Mouse (Mus musculus) forebrain, embryonic 11.5 days (tissue): ENCODE measurements around the gene Babam2. TPM values are rescaled to one million over a fixed set of nuclear protein-coding genes. Genes with fewer than 3 reads are reported as not detected.

Source experiments
- ATAC-seq: fragments of 200-750 bp; cut with Nextera tagmentation; replicated peaks from 2 replicates; pipeline ENCODE4 v1.8.0; 2017; ENCODE audit warnings: moderate TSS enrichment; ENCODE audit not compliant: low FRiP score
- DNase-seq: peaks from one replicate; pipeline ENCODE4 v3.0.0-alpha.2; 2017; ENCODE audit warnings: low spot score
- H3K27ac ChIP-seq: fragments of 300-500 bp; sonication (generic); 2 replicates; pipeline ENCODE4 v1.5.1; 2014; ENCODE audit warnings: low read depth, low read length
- H3K27me3 ChIP-seq: fragments of 300-500 bp; sonication (generic); 2 replicates; pipeline ENCODE4 v1.6.1; 2014; ENCODE audit warnings: mild to moderate bottlenecking, low read length, mixed read lengths; ENCODE audit not compliant: control insufficient read depth, insufficient read depth
- H3K36me3 ChIP-seq: fragments of 300-500 bp; sonication (generic); 2 replicates; pipeline ENCODE4 v1.6.1; 2014; ENCODE audit warnings: mild to moderate bottlenecking, low read length, moderate library complexity, mixed read lengths; ENCODE audit not compliant: control insufficient read depth, insufficient read depth
- H3K4me1 ChIP-seq: fragments of 300-500 bp; sonication (generic); replicated peaks from 2 replicates; pipeline ENCODE4 v1.6.1; 2014; ENCODE audit warnings: low read length, mixed read lengths; ENCODE audit not compliant: control insufficient read depth, insufficient read depth
- H3K4me2 ChIP-seq: fragments of 300-500 bp; sonication (generic); 2 replicates; pipeline ENCODE4 v1.6.1; 2014; ENCODE audit warnings: low read depth, mild to moderate bottlenecking, low read length, moderate library complexity, mixed read lengths; ENCODE audit not compliant: severe bottlenecking
- H3K4me3 ChIP-seq: fragments of 300-500 bp; sonication (generic); 2 replicates; pipeline ENCODE4 v1.5.1; 2014; ENCODE audit warnings: low read depth, low read length
- H3K9ac ChIP-seq: fragments of 300-500 bp; sonication (generic); 2 replicates; pipeline ENCODE4 v1.6.1; 2014; ENCODE audit warnings: low read length
- H3K9me3 ChIP-seq: fragments of 300-500 bp; sonication (generic); 2 replicates; pipeline ENCODE4 v1.6.1; 2016; ENCODE audit warnings: low read length, mixed read lengths; ENCODE audit not compliant: control insufficient read depth
- WGBS: fragments of 180-500 bp; shearing (Covaris S2); extraction: QIAGEN DNeasy Blood & Tissue Kit; methylation state at CpG from one replicate; pipeline ENCODE4 v1.1.7; 2014; 5-methylcytosine and 5-hydroxymethylcytosine counted together
- polyA plus RNA-seq: library from polyadenylated mRNA; unstranded; fragments of >200 nt; fragmentation: Nextera tagmentation; extraction: Ambion mirVana; gene quantifications from 2 replicates; pipeline ENCODE4 v1.2.1, GENCODE M21; 2014

Babam2 gene
- polyA plus RNA-seq, 1 experiment from 2014 or later: 39.1 TPM

DNA sequence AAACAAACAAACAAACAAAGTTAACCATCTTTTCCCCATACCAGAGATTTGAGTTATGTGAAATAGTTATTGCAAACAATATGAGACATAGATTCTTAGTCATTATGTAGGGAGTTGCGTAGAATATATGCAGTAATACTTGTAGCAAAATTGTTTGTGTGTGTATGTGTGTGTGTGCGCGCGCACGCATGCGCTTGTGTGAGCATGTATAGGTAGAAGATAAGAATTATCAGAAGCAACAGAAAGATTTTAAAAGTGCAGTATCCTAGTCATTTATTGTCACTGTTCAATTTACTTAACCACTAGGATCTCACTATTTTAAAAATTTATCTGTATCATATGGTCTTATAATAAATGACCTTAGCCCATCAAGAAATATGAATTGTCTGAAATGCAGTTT lies 109.8 kb downstream of the Babam2 start:
- ATAC-seq (no peak), DNase-seq (no peak)
- Histone ChIP-seq H3K27me3 (no peaks in the 10 kb centered on the region), H3K4me3 (no peak overlapping the region), H3K9me3 (no peaks in the 10 kb centered on the region), H3K36me3 (no peaks in the 10 kb centered on the region), H3K27ac (no peak overlapping the region), H3K4me1 (no peaks in the 10 kb centered on the region), H3K4me2 (no peak overlapping the region), H3K9ac (no peak overlapping the region)
- WGBS: 96% methylated on average over 6 of the region's 6 CpGs

DNA sequence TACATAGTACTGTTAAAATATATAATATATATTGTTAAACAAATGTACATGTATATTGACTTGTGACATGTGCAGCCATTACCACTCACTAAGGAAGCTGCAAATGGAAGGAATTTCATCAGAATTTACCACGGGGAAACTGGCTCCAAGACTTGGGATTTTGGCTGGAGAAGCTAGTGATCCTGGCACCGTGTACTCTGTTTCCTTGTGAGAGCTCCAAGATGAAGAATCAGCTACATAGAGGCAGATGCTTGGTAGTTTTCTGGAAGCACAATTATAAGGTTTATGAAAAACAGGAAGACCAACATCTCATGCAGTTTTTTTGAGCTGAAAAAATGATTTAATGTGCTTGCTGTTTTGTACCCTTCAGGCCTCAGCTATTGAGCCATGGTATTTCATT lies 110.8 kb downstream of the Babam2 start:
- Histone ChIP-seq H3K27me3 (no peaks in the 10 kb centered on the region), H3K27ac (no peak overlapping the region), H3K4me3 (no peak overlapping the region), H3K4me2 (no peak overlapping the region), H3K36me3 (no peaks in the 10 kb centered on the region), H3K9me3 (no peaks in the 10 kb centered on the region), H3K9ac (no peak overlapping the region), H3K4me1 (no peaks in the 10 kb centered on the region)
- WGBS: 88% methylated on average over 2 of the region's 2 CpGs
- no peak for DNase-seq
- ATAC-seq: no peak

DNA sequence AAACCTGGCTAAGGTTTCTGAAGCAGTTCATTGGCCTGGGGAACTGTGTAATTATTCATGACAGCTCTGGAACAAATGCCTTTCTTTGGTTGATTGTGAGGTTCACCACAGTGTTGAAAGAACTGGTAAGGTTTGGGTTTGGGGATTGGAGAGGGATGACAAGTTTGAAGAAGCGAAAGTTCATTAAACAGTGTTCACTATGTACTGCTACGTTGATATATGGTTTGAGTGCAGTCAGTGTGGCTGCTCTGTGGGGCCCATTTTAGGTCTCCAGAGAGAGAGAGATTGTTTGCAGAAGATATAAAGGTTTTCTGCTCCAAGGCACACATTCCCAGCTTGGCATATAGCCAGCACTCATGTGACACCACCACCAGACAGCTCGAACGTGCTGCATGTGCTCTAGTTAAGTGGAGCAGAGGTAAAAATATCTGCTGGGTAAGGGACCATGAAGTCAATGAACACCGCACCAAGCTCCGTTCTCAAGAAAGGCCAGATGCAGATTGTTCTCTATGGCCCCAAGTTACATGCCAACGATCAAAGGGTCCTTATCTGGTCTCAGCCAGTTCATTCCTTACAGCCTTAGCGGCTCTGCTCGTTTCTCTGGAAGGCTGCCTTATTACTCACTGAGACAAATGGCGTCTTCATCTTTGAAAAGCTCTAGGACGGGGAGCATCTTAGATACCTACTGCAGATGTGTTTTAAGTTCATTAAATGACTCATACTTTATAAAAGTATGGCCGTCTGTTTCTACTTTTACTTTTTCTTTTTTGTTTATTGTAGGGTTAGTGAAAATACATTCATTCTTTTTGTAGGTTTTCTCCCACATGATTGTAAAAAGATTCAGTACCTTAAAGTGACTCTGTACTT lies 113.5 kb downstream of the Babam2 start:
- H3K4me3 ChIP-seq: no peak overlapping the region
- WGBS: 64% methylated on average over 12 of the region's 12 CpGs
- H3K9ac ChIP-seq: no peak overlapping the region
- no peak overlapping the region for H3K27ac ChIP-seq
- no peak for DNase-seq
- H3K4me1 ChIP-seq: no peaks in the 10 kb centered on the region
- no peaks in the 10 kb centered on the region for H3K9me3 ChIP-seq
- no peak for ATAC-seq
- no peak overlapping the region for H3K4me2 ChIP-seq
- H3K36me3 ChIP-seq: no peaks in the 10 kb centered on the region
- no peaks in the 10 kb centered on the region for H3K27me3 ChIP-seq

DNA sequence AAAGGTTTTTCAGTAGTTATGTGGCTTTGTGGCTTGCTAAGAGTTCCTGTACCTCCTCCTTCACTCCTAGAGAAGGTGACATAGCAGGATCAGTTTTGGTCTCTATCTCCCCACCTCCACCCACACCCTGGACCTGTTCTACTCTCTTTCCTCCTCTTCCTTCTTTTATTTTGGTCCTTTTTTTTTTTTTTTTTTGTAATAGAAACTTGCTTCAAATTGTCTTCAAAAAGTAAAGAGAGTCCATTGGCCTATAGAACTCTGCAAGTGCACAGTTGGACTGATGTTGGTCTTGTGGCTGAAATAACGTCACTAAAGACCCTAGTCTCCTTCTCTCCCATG lies 114.1 kb downstream of the Babam2 start:
- Histone ChIP-seq H3K4me1 (no peaks in the 10 kb centered on the region), H3K27ac (no peak overlapping the region), H3K9ac (no peak overlapping the region), H3K9me3 (no peaks in the 10 kb centered on the region), H3K36me3 (no peaks in the 10 kb centered on the region), H3K27me3 (no peaks in the 10 kb centered on the region), H3K4me3 (no peak overlapping the region), H3K4me2 (no peak overlapping the region)
- DNase-seq (no peak), ATAC-seq (no peak)
- WGBS: 86% methylated on average over 1 of the region's 1 CpGs

DNA sequence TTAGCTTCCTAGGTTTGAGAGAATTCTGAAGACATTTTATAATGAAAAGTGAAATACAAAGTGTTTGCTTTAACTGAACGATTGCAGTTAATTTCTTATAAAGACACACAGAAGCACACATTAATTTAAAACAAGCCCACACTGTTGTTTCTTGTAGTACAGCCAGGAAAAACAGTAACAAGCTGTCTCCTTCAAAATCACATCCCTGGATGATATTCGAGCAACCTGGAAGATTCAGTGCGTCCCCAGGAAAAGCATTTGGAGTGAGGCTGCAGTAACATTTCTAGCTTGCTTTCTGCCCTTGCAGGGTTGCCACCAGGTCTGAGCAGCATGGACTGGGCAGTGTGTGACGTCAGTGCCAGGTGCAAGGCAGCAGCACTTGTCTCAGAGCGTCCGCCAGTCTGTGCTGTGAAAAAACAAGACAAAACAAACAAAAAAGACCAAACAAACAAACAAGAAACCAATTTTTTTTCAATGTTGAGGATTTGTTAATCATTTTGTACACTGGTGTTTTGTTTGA lies 115.7 kb downstream of the Babam2 start:
- Histone ChIP-seq H3K4me3 (no peak overlapping the region), H3K4me1 (no peaks in the 10 kb centered on the region), H3K4me2 (no peak overlapping the region), H3K9me3 (no peaks in the 10 kb centered on the region), H3K27me3 (no peaks in the 10 kb centered on the region), H3K36me3 (no peaks in the 10 kb centered on the region), H3K27ac (no peak overlapping the region), H3K9ac (no peak overlapping the region)
- DNase-seq (no peak), ATAC-seq (no peak)
- WGBS: 88% methylated on average over 6 of the region's 6 CpGs

DNA sequence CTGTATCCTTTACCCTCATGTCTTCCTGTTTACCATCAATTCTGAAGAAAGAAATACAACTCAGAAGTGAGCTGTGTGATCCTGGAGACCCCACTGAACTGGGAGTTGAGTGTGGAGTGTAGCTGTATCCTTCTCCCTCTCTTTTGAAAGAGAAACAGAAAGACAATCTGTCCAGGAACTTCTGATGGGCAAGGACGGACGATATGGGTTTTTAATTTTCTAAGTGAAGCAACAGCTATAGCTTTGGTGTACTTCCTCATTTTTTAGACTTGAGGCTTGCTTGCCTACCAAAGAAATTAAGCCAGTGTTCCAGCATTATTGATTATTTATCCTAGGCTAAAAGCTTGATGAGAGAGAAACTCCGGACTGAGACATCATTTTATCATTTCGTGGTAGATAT lies 116.6 kb downstream of the Babam2 start:
- Histone ChIP-seq H3K27me3 (no peaks in the 10 kb centered on the region), H3K9ac (no peak overlapping the region), H3K4me1 (no peaks in the 10 kb centered on the region), H3K9me3 (no peaks in the 10 kb centered on the region), H3K36me3 (no peaks in the 10 kb centered on the region), H3K4me2 (no peak overlapping the region), H3K27ac (no peak overlapping the region), H3K4me3 (no peak overlapping the region)
- no peak for ATAC-seq
- WGBS: 86% methylated on average over 4 of the region's 4 CpGs
- DNase-seq: no peak

DNA sequence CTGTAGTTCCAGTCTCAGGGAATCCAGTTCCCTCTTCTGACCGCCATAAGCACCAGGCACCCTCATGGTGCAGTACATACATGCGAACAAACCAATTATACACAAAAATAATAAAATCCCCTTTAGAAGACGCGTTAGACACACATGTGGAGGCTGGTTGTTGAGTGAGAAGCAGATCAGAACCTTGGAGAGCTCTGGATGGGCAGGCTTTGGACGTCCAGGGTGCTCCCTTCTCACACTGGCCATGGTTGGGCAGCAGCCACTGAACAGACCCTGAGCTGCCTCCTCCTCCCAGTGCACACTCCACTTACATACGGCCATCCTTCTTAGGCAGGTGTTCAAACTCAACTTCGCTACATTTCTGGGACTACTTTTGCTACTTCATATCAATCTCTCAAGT lies 117.6 kb downstream of the Babam2 start:
- H3K9me3 ChIP-seq: no peaks in the 10 kb centered on the region
- ATAC-seq: no peak
- no peak for DNase-seq
- H3K4me3 ChIP-seq: no peak overlapping the region
- no peak overlapping the region for H3K27ac ChIP-seq
- H3K4me1 ChIP-seq: no peaks in the 10 kb centered on the region
- H3K27me3 ChIP-seq: no peaks in the 10 kb centered on the region
- 75% methylated on average over 7 of the region's 7 CpGs for WGBS
- H3K36me3 ChIP-seq: no peaks in the 10 kb centered on the region
- H3K9ac ChIP-seq: no peak overlapping the region
- H3K4me2 ChIP-seq: no peak overlapping the region

DNA sequence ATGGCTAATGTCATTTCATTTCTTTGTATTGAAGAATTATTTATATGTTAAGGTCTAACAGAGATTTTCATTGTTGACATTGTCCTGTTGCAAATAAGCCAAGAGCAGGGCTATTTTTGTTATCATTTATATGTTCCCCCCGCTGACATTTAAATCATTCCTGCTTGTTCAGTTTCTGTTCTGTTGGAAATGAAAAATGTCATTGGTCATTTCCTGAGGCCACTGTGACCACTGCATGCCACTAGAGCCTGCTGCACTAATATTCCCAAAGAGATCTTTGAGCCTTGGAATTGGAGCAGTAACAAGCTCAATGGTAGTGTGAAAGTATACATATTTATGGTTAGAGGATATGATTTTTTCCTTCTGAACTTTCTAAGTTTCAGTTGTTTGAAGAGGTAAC lies 118.6 kb downstream of the Babam2 start:
- no peak overlapping the region for H3K4me2 ChIP-seq
- H3K9ac ChIP-seq: no peak overlapping the region
- H3K36me3 ChIP-seq: no peaks in the 10 kb centered on the region
- ATAC-seq (no peak), DNase-seq (no peak)
- H3K4me1 ChIP-seq: no peaks in the 10 kb centered on the region
- no peak overlapping the region for H3K27ac ChIP-seq
- WGBS: 89% methylated on average over 1 of the region's 1 CpGs
- no peaks in the 10 kb centered on the region for H3K27me3 ChIP-seq
- H3K9me3 ChIP-seq: no peaks in the 10 kb centered on the region
- H3K4me3 ChIP-seq: no peak overlapping the region

DNA sequence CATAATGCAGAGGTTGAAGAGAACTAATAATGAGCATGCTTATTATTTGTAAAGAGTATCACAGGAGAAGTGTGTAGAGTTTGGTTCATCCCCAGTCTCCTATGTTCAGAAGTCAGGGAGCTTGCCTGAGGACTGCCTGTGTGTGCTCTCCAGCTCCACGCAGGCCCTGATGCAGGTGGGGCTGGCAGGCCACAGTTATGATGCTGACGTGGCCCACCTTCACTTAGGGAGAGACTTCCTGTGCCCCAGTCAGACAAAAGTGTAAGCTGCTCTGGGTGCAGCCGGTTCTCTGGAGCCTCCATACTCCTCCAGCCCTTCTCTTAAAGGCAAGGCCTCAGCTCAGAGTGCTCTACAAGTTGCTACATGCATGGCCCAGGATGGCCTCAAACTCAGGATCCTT lies 123.3 kb downstream of the Babam2 start:
- Histone ChIP-seq H3K4me1 (no peaks in the 10 kb centered on the region), H3K36me3 (no peaks in the 10 kb centered on the region), H3K4me3 (no peak overlapping the region), H3K9me3 (no peaks in the 10 kb centered on the region), H3K27ac (no peak overlapping the region), H3K27me3 (no peaks in the 10 kb centered on the region), H3K4me2 (no peak overlapping the region), H3K9ac (no peak overlapping the region)
- no peak for DNase-seq
- WGBS: 91% methylated on average over 3 of the region's 3 CpGs
- no peak for ATAC-seq
